Mouse (Mus musculus) midbrain, embryonic 12.5 days (tissue): ENCODE measurements around the gene Acat2. TPM values are rescaled to one million over a fixed set of nuclear protein-coding genes. Genes with fewer than 3 reads are reported as not detected.
"Not testable (repeated sequence)": the region's sequence is repeated elsewhere in the genome, so short reads cannot be mapped to it uniquely, and the experiment has no call there.

Experiments used
- ATAC-seq: fragments of 200-750 bp; cut with Nextera tagmentation; 2 replicates; pipeline ENCODE4 v1.8.0; 2017; ENCODE audit warnings: low read depth, moderate TSS enrichment, moderate library complexity; ENCODE audit not compliant: low FRiP score
- H3K27ac ChIP-seq: fragments of 300-500 bp; sonication (generic); replicated peaks from 2 replicates; pipeline ENCODE4 v1.5.1; 2016; ENCODE audit warnings: mild to moderate bottlenecking
- H3K27me3 ChIP-seq: fragments of 300-500 bp; sonication (generic); 2 replicates; pipeline ENCODE4 v1.6.1; 2016; ENCODE audit warnings: mild to moderate bottlenecking
- H3K36me3 ChIP-seq: fragments of 300-500 bp; sonication (generic); 2 replicates; pipeline ENCODE4 v1.6.1; 2016
- H3K4me1 ChIP-seq: fragments of 300-500 bp; sonication (generic); 2 replicates; pipeline ENCODE4 v1.6.1; 2016
- H3K4me2 ChIP-seq: fragments of 300-500 bp; sonication (generic); replicated peaks from 2 replicates; pipeline ENCODE4 v1.6.1; 2016; ENCODE audit warnings: mild to moderate bottlenecking, moderate library complexity
- H3K4me3 ChIP-seq: fragments of 300-500 bp; sonication (generic); 2 replicates; pipeline ENCODE4 v1.5.1; 2016; ENCODE audit warnings: mild to moderate bottlenecking
- H3K9ac ChIP-seq: fragments of 300-500 bp; sonication (generic); replicated peaks from 2 replicates; pipeline ENCODE4 v1.6.1; 2016; ENCODE audit warnings: mild to moderate bottlenecking, moderate library complexity
- H3K9me3 ChIP-seq: fragments of 300-500 bp; sonication (generic); 2 replicates; pipeline ENCODE4 v1.6.1; 2016; ENCODE audit warnings: mild to moderate bottlenecking
- WGBS: fragments of 180-500 bp; shearing (Covaris S2); methylation state at CpG from one replicate; pipeline ENCODE4 v1.1.7; 2016; 5-methylcytosine and 5-hydroxymethylcytosine counted together
- polyA plus RNA-seq: library from polyadenylated mRNA; unstranded; fragments of >200 nt; fragmentation: Nextera tagmentation; extraction: Ambion mirVana; gene quantifications from 2 replicates; pipeline ENCODE4 v1.2.1, GENCODE M21; 2016

Acat2 gene
- 393 and 402 TPM in 2 replicates for polyA plus RNA-seq

GRCm38 (mm10) chr17:12960331-12960873 lies at the start of gene Acat2:
TSS of gene Acat2 (minus strand) at chr17:12960747.
- H3K4me1 ChIP-seq, result peaks cover 21% of the 10 kb centered on the region
- peak; percentile 99 for ATAC-seq
- no peaks in the 10 kb centered on the region for H3K27me3 ChIP-seq
- H3K4me2 ChIP-seq, result peak within 1 kb of the TSS; percentile 60
- peaks cover 25% of the 10 kb centered on the region for H3K36me3 ChIP-seq
- H3K9me3 ChIP-seq, result no peaks in the 10 kb centered on the region
- under 1% methylated on average over 38 of the region's 42 CpGs for WGBS
- H3K27ac ChIP-seq, result peak within 1 kb of the TSS; percentile 90
- peak within 1 kb of the TSS; percentile 59 for H3K9ac ChIP-seq
- H3K4me3 ChIP-seq, result peak within 1 kb of the TSS; percentile 68

- H3K4me3 ChIP-seq, result no peak overlapping the region
- WGBS, result 53% methylated on average over 3 of the region's 3 CpGs
- H3K27ac ChIP-seq, result no peak overlapping the region
- H3K9ac ChIP-seq, result no peak overlapping the region
- H3K27me3 ChIP-seq, result no peaks in the 10 kb centered on the region
- no peaks in the 10 kb centered on the region for H3K9me3 ChIP-seq
- ATAC-seq, result no peak
- H3K36me3 ChIP-seq, result peaks cover 26% of the 10 kb centered on the region
- H3K4me1 ChIP-seq, result peaks cover 8% of the 10 kb centered on the region
- H3K4me2 ChIP-seq, result no peak overlapping the region
Observed at GRCm38 (mm10) chr17:13009887-13010286, 49.3 kb upstream of the Acat2 start.

- H3K4me1 ChIP-seq, result peaks cover 8% of the 10 kb centered on the region
- H3K4me3 ChIP-seq, result peak overlapping the region; percentile 84
- 1% methylated on average over 10 of the region's 10 CpGs for WGBS
- no peak for ATAC-seq
- no peaks in the 10 kb centered on the region for H3K27me3 ChIP-seq
- H3K9ac ChIP-seq, result peak overlapping the region; percentile 69
- H3K9me3 ChIP-seq, result no peaks in the 10 kb centered on the region
- H3K27ac ChIP-seq, result peak overlapping the region; percentile 88
- H3K36me3 ChIP-seq, result peaks cover 15% of the 10 kb centered on the region
- peak overlapping the region; percentile 57 for H3K4me2 ChIP-seq
Observed at GRCm38 (mm10) chr17:13008528-13008927, 48.0 kb upstream of the Acat2 start.

- H3K4me2 ChIP-seq, result peak overlapping the region; percentile 57
- H3K36me3 ChIP-seq, result peaks cover 10% of the 10 kb centered on the region
- peaks cover 8% of the 10 kb centered on the region for H3K4me1 ChIP-seq
- peak overlapping the region; percentile 88 for H3K27ac ChIP-seq
- H3K9me3 ChIP-seq, result no peaks in the 10 kb centered on the region
- H3K27me3 ChIP-seq, result no peaks in the 10 kb centered on the region
- H3K9ac ChIP-seq, result peak overlapping the region; percentile 69
- ATAC-seq, result peak; percentile 98
- peak overlapping the region; percentile 84 for H3K4me3 ChIP-seq
- WGBS, result under 1% methylated on average over 74 of the region's 76 CpGs
Observed at GRCm38 (mm10) chr17:13007730-13008425, 47.3 kb upstream of the Acat2 start.

- Histone ChIP-seq H3K27me3 (no peaks in the 10 kb centered on the region), H3K9ac (no peak overlapping the region; the same call in 1 of the 2 replicates), H3K9me3 (no peaks in the 10 kb centered on the region), H3K4me2 (peak overlapping the region; percentile 57), H3K27ac (peak overlapping the region; percentile 88), H3K36me3 (peaks cover 2% of the 10 kb centered on the region), H3K4me3 (peak overlapping the region; percentile 84), H3K4me1 (peaks cover 8% of the 10 kb centered on the region)
- ATAC-seq, result no peak
- 48% methylated on average over 5 of the region's 5 CpGs for WGBS
Observed at GRCm38 (mm10) chr17:13006984-13007383, 46.4 kb upstream of the Acat2 start.

- not testable (repeated sequence) for ATAC-seq, H3K9me3 ChIP-seq, H3K4me1 ChIP-seq, H3K27me3 ChIP-seq, H3K36me3 ChIP-seq
- Histone ChIP-seq H3K27ac (peak within 1 kb of the TSS; percentile 88), H3K9ac (peak within 1 kb of the TSS; percentile 69; the same call in 1 of the 2 replicates), H3K4me2 (peak within 1 kb of the TSS; percentile 57), H3K4me3 (peak within 1 kb of the TSS; percentile 84)
- WGBS, result 92% methylated on average over 2 of the region's 2 CpGs
Observed at GRCm38 (mm10) chr17:13006546-13006945, 46.0 kb upstream of the Acat2 start, which contains the start of gene Sod2. TSS of gene Sod2 (plus strand) at chr17:13006846.

GRCm38 (mm10) chr17:13004436-13004835 lies 43.9 kb upstream of the Acat2 start:
- H3K4me2 ChIP-seq, ATAC-seq, H3K27me3 ChIP-seq, H3K9ac ChIP-seq, H3K4me3 ChIP-seq, H3K9me3 ChIP-seq, H3K27ac ChIP-seq, H3K4me1 ChIP-seq, H3K36me3 ChIP-seq: not testable (repeated sequence)
- 79% methylated on average over 2 of the region's 2 CpGs for WGBS

- H3K36me3 ChIP-seq, H3K27me3 ChIP-seq, H3K4me1 ChIP-seq, H3K27ac ChIP-seq, H3K9me3 ChIP-seq, H3K4me3 ChIP-seq, ATAC-seq, H3K4me2 ChIP-seq, H3K9ac ChIP-seq: not testable (repeated sequence)
- WGBS, result 92% methylated on average over 5 of the region's 5 CpGs
Observed at GRCm38 (mm10) chr17:13002243-13002642, 41.7 kb upstream of the Acat2 start.

GRCm38 (mm10) chr17:12999069-12999468 lies 38.5 kb upstream of the Acat2 start:
- no peaks in the 10 kb centered on the region for H3K4me1 ChIP-seq
- no peaks in the 10 kb centered on the region for H3K27me3 ChIP-seq
- H3K27ac ChIP-seq, result no peak overlapping the region
- H3K4me3 ChIP-seq, result no peak overlapping the region
- H3K4me2 ChIP-seq, result no peak overlapping the region
- no peaks in the 10 kb centered on the region for H3K36me3 ChIP-seq
- H3K9me3 ChIP-seq, result no peaks in the 10 kb centered on the region
- no peak overlapping the region for H3K9ac ChIP-seq
- WGBS, result 79% methylated on average over 6 of the region's 6 CpGs
- no peak for ATAC-seq

- no peaks in the 10 kb centered on the region for H3K36me3 ChIP-seq
- H3K4me1 ChIP-seq, result no peaks in the 10 kb centered on the region
- H3K9me3 ChIP-seq, result no peaks in the 10 kb centered on the region
- no peak overlapping the region for H3K9ac ChIP-seq
- H3K27me3 ChIP-seq, result no peaks in the 10 kb centered on the region
- no peak overlapping the region for H3K4me3 ChIP-seq
- no peak for ATAC-seq
- no peak overlapping the region for H3K4me2 ChIP-seq
- H3K27ac ChIP-seq, result no peak overlapping the region
- 91% methylated on average over 5 of the region's 5 CpGs for WGBS
Observed at GRCm38 (mm10) chr17:12997890-12998289, 37.3 kb upstream of the Acat2 start.

- no peak for ATAC-seq
- Histone ChIP-seq H3K9ac (no peak overlapping the region), H3K36me3 (no peaks in the 10 kb centered on the region), H3K9me3 (no peaks in the 10 kb centered on the region), H3K4me2 (no peak overlapping the region), H3K27me3 (no peaks in the 10 kb centered on the region), H3K4me1 (no peaks in the 10 kb centered on the region), H3K4me3 (no peak overlapping the region), H3K27ac (no peak overlapping the region)
- WGBS, result 23% methylated on average over 3 of the region's 3 CpGs
Observed at GRCm38 (mm10) chr17:12996345-12996744, 35.8 kb upstream of the Acat2 start.

- Histone ChIP-seq H3K27ac (peak within 1 kb of the TSS; percentile 99), H3K9me3 (no peaks in the 10 kb centered on the region), H3K4me3 (peak within 1 kb of the TSS; percentile 99), H3K4me2 (peak within 1 kb of the TSS; percentile 85), H3K4me1 (peaks cover 10% of the 10 kb centered on the region), H3K9ac (peak within 1 kb of the TSS; percentile 100), H3K36me3 (no peaks in the 10 kb centered on the region), H3K27me3 (no peaks in the 10 kb centered on the region)
- WGBS, result 72% methylated on average over 1 of the region's 1 CpGs
- ATAC-seq, result no peak
Observed at GRCm38 (mm10) chr17:12994069-12994468, 33.5 kb upstream of the Acat2 start, which contains the start of gene Wtap. TSS of gene Wtap (minus strand) at chr17:12994169.
